Mouse (Mus musculus) lung, postnatal 10 days (tissue): ENCODE data around the gene Bmp5.

Source experiments
- DNase-seq: peaks from one replicate; pipeline ENCODE4 v3.0.0; 2021

Gene Bmp5

GRCm38 (mm10) chr9:75846010-75846409, 70.8 kb downstream of the Bmp5 start:
- DNase-seq, result no peak

DNA sequence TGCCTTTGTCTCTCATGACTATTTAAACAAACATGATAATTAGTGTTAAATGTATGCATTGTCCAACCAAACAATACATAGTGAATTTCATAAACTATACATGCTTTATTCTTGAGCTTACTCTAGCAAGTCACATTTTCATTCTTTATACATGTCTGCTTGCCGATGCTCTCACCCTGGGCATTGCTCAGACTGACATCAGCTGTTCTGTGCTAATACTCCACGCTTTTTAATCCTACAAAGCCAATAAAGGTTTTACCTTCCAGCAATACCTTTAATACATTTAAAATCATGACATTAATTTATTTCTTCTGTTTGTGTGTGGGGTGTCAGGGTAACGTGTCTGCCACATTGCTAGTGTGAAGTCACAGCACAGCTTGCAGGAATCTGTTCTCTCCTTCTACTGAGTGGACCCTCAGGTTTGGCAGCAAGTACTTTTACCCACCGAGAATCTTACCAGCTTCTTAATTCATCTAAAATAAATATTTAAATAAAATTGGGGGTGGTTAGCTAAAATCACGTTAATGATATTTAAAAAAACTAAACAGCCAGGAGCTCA, 75.6 kb downstream of the Bmp5 start:
- no peak for DNase-seq

GRCm38 (mm10) chr9:75858161-75858560, 83.0 kb downstream of the Bmp5 start:
- DNase-seq, result no peak

GRCm38 (mm10) chr9:75858939-75859338, 83.8 kb downstream of the Bmp5 start:
- no peak for DNase-seq

GRCm38 (mm10) chr9:75870332-75871177, 95.4 kb downstream of the Bmp5 start:
- DNase-seq, result peak; percentile 43

DNA sequence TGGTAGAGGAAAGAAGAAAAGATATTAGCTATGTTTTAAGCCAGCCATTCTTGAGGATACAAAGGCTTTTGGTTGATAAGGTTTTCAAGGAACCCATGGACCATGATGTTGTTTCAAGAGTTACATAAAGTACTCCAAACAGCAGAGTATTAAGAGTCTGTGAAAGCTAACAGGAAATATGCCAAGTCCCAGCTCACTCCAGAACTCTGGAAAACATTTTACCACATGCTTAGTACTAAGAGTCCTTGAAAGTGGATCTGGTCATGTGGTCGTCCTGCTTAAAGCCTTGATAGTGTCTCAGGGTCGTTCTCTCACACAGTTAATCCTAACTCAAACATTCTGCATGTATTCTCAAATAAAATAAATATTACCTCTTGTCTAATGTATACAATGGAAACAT, 101.2 kb downstream of the Bmp5 start:
- peak; percentile 16 for DNase-seq

DNA sequence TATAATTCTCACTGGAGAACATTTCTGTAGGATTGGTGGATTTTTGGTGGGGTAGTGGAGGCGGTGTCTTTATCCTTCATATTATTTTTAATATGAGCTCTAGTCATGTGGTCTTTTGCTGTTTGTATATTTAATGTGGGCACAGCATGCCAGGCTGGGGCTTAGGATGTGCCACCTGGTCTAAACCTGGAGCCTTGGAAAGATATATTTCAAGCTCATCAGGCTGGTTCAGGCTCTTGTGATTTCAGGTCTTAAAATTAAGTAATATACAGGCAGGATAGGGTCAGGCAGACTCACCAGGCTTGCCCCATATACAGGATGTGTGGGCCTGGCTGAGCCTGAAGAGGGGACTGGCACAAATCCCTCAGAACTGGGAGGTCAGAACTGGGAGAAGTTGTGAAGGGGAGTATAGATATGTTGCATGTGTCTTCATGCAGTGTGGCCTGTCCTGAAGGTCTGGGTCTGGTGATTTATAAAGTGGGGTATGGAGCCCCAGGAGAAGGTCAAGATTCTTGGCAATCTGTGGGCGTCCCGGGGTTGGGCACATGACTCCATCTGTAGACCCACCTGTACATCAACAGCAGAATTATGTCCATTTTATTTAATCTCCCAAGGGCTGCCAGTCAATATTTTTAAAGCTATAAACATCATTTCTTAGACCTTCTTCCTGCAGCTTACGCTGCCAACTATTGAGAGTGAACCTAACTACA, 108.5 kb downstream of the Bmp5 start:
- no peak for DNase-seq

DNA sequence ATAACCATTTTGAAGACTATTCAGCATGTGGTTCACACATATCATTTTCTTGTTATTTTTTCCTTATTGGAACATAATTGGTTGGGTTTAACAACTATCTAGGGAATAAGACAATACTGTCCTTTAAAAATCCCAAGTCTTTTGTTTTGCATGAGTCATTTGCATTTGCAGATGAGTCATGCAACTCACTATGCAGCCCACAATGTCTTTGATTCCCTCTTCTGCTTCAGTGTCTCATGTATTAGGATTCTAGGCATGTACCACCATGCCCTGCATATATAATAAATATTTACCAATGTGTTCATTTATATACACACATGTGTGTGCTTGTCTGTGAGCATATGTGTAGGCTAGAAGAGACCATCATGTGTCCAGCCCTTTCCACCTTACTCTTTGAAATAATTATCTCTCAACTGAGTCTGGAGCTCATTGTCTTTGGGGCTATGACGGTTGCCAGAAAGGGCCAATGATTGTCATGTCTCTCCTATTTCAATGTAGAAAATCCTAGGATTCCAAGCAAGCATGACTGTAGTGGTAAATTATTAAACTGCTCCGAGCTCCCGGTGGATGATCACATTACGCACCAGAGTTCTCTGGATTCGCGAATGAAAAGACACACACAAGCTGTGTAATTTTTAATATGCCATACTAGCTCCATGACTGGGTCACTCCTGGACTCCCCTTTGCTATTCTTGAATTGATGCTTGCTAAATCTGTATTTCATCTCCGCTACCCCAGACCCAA, 111.8 kb downstream of the Bmp5 start:
- DNase-seq, result no peak

DNA sequence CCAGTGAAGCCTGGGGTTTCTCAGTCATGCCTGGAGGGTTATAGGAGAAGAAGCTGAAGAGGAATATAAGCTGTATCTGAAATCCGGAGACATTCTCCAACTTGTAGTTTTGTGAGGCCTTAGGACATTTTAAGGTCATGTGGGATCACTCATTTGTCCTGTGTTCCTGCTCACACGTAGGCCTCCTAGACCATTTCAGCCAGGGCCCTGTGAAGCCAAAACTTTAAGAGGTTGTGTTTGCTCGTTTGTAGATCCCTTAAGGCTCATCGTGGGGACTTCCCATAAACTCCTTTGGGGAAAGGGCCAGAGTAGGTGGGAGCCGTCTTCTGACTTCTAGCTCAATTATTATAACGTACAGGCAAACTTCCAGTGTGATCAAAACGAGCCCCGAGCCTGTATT, 121.8 kb downstream of the Bmp5 start:
- DNase-seq, result no peak

DNA sequence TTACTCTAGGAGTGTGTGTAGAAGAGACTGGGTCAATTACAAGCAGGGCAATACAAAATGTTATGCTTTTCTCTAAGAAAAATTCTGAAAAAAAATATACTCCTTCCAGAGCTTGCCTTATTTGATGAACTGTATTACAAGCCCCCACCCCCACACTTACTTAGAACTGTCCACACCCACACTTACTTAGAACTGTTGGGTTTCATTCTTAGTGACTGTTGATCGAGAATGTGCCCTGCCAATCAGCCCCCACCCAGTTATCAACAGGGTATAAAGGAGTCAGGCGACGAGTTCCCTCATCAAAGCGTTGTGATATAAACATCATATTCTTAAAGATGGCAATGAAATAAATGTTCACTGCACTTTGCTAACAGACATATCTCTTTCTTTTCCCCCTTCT, 122.9 kb downstream of the Bmp5 start:
- no peak for DNase-seq

- no peak for DNase-seq
These were observed 126.1 kb downstream of the Bmp5 start for GRCm38 (mm10) chr9:75901219-75901618.

- DNase-seq, result peak; percentile 39
These were observed 130.3 kb downstream of the Bmp5 start for GRCm38 (mm10) chr9:75905497-75905896.

GRCm38 (mm10) chr9:75910112-75910799, 135.1 kb downstream of the Bmp5 start:
- DNase-seq, result peak; percentile 87

GRCm38 (mm10) chr9:75911542-75911941, 136.4 kb downstream of the Bmp5 start:
- DNase-seq, result no peak

GRCm38 (mm10) chr9:75916027-75916426, 140.9 kb downstream of the Bmp5 start:
- no peak for DNase-seq

- DNase-seq, result peak; percentile 32
These were observed 152.2 kb downstream of the Bmp5 start for GRCm38 (mm10) chr9:75927196-75927880.

- DNase-seq, result no peak
These were observed 152.9 kb downstream of the Bmp5 start for GRCm38 (mm10) chr9:75928068-75928467.

DNA sequence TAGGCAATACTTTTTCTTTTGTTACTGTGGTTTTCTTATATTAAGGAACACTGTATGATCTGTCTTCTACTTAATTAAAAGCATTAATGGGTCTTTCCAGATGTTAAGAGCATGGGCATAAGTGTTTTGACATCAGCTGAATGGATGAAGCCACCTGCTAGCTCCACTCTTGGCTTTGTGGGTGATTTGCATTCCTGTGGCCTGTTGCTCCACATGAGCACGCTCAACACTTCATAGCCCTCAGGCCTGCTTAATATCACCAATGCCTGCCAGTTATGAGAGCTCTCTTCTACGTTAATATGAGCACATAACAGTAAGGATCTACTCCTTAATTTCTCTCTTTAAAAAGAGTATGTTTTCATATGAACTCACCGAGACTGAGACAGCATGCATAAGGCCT, 169.5 kb downstream of the Bmp5 start:
- peak; percentile 11 for DNase-seq
